Mouse (Mus musculus) megakaryocyte, adult 5-6 weeks (primary cell): ENCODE results near the gene Lmf1. TPM values are rescaled to one million over a fixed set of nuclear protein-coding genes. Genes with fewer than 3 reads are reported as not detected.

Source experiments
- ATAC-seq: 2 replicates; pipeline ENCODE4 v1.8.0; 2016; ENCODE audit warnings: mild to moderate bottlenecking, inconsistent platforms; ENCODE audit not compliant: poor library complexity, severe bottlenecking
- total RNA-seq, 2 experiments: library from RNA; stranded (forward) in 1 of 2; stranded (reverse) in 1 of 2; fragments of 153-499, 151-499 nt in 1 of 2; fragments of 221-1000, 200-1000 nt in 1 of 2; gene quantifications; 2 replicates each; pipeline versions ENCODE4 v1.2.3 to v1.2.4; 2015 to 2017

The Lmf1 gene
- total RNA-seq, 2 experiments from 2014 or later = 16.7 to 38.4 TPM

- ATAC-seq = no peak
Observed at GRCm38 (mm10) chr17:25688922-25689321, 110.0 kb downstream of the Lmf1 start.

GRCm38 (mm10) chr17:25696263-25696662 is 117.4 kb downstream of the Lmf1 start:
- no peak for ATAC-seq

GRCm38 (mm10) chr17:25698446-25698845 is 119.6 kb downstream of the Lmf1 start:
- no peak for ATAC-seq

- ATAC-seq = no peak
Observed at GRCm38 (mm10) chr17:25700863-25701496, 122.1 kb downstream of the Lmf1 start.

- ATAC-seq = no peak
Observed at GRCm38 (mm10) chr17:25709994-25710393, 131.1 kb downstream of the Lmf1 start.

- ATAC-seq = no peak
Observed at GRCm38 (mm10) chr17:25711136-25711535, 132.3 kb downstream of the Lmf1 start.

Other genes with a start within 250 kb of the Lmf1 start
- not detected in 2 replicates for gene Tpsab1, start 233.5 kb upstream of the Lmf1 start, total RNA-seq (2015)
- gene Tpsab1, start 233.5 kb upstream of the Lmf1 start, total RNA-seq (2017) = not detected in 2 replicates
- gene Tpsb2, start 212.8 kb upstream of the Lmf1 start, total RNA-seq (2015) = not detected in 2 replicates
- gene Tpsb2, start 212.8 kb upstream of the Lmf1 start, total RNA-seq (2017) = not detected in 2 replicates
- not detected in 2 replicates for gene Tpsg1, start 209.8 kb upstream of the Lmf1 start, total RNA-seq (2015)
- not detected in 2 replicates for gene Tpsg1, start 209.8 kb upstream of the Lmf1 start, total RNA-seq (2017)
- gene Cacna1h, start 145.3 kb upstream of the Lmf1 start, total RNA-seq (2015) = 0.05 TPM in 1 of 2 replicates, not detected in the other
- not detected in 2 replicates for gene Cacna1h, start 145.3 kb upstream of the Lmf1 start, total RNA-seq (2017)
- gene Tekt4, start 124.5 kb upstream of the Lmf1 start, total RNA-seq (2015) = not detected in 2 replicates
- gene Tekt4, start 124.5 kb upstream of the Lmf1 start, total RNA-seq (2017) = not detected in 2 replicates
- gene Sstr5, start 81.8 kb upstream of the Lmf1 start, total RNA-seq (2015) = not detected in 2 replicates
- gene Sstr5, start 81.8 kb upstream of the Lmf1 start, total RNA-seq (2017) = not detected in 2 replicates
- not detected in 2 replicates for gene Sox8, start 8.4 kb upstream of the Lmf1 start, total RNA-seq (2015)
- not detected in 2 replicates for gene Sox8, start 8.4 kb upstream of the Lmf1 start, total RNA-seq (2017)
- not detected in 2 replicates for gene Gng13, start 138.1 kb downstream of the Lmf1 start, total RNA-seq (2015)
- not detected in 2 replicates for gene Gng13, start 138.1 kb downstream of the Lmf1 start, total RNA-seq (2017)
- gene Chtf18, start 148.3 kb downstream of the Lmf1 start, total RNA-seq (2015) = 11.2 and 17.1 TPM in 2 replicates
- 19.9 and 21.8 TPM in 2 replicates for gene Chtf18, start 148.3 kb downstream of the Lmf1 start, total RNA-seq (2017)
- gene Rpusd1, start 148.6 kb downstream of the Lmf1 start, total RNA-seq (2015) = 6.0 and 7.0 TPM in 2 replicates
- 3.9 TPM in 2 replicates for gene Rpusd1, start 148.6 kb downstream of the Lmf1 start, total RNA-seq (2017)
- gene Mslnl, start 157.0 kb downstream of the Lmf1 start, total RNA-seq (2015) = 0.16 TPM in 1 of 2 replicates, not detected in the other
- not detected in 2 replicates for gene Mslnl, start 157.0 kb downstream of the Lmf1 start, total RNA-seq (2017)
- gene Msln, start 175.3 kb downstream of the Lmf1 start, total RNA-seq (2015) = not detected in 2 replicates
- gene Msln, start 175.3 kb downstream of the Lmf1 start, total RNA-seq (2017) = not detected in 2 replicates
- 11.6 and 14.5 TPM in 2 replicates for gene Narfl, start 194.7 kb downstream of the Lmf1 start, total RNA-seq (2015)
- 12.8 and 28.3 TPM in 2 replicates for gene Narfl, start 194.7 kb downstream of the Lmf1 start, total RNA-seq (2017)
- gene Haghl, start 206.6 kb downstream of the Lmf1 start, total RNA-seq (2015) = 10.3 and 10.5 TPM in 2 replicates
- gene Haghl, start 206.6 kb downstream of the Lmf1 start, total RNA-seq (2017) = 10.7 and 15.9 TPM in 2 replicates
- gene Ccdc78, start 207.5 kb downstream of the Lmf1 start, total RNA-seq (2015) = not detected in 2 replicates
- gene Ccdc78, start 207.5 kb downstream of the Lmf1 start, total RNA-seq (2017) = 0.16 TPM in 1 of 2 replicates, not detected in the other
- gene Fam173a, start 213.8 kb downstream of the Lmf1 start, total RNA-seq (2015) = 69.7 and 85.6 TPM in 2 replicates
- 17.7 and 36.5 TPM in 2 replicates for gene Fam173a, start 213.8 kb downstream of the Lmf1 start, total RNA-seq (2017)
- 0.69 and 7.2 TPM in 2 replicates for gene AC134908.4, start 216.6 kb downstream of the Lmf1 start, total RNA-seq (2015)
- gene AC134908.4, start 216.6 kb downstream of the Lmf1 start, total RNA-seq (2017) = not detected in 2 replicates
- gene Metrn, start 218.1 kb downstream of the Lmf1 start, total RNA-seq (2015) = 2.6 and 3.2 TPM in 2 replicates
- gene Metrn, start 218.1 kb downstream of the Lmf1 start, total RNA-seq (2017) = 8.3 and 11.2 TPM in 2 replicates
- not detected in 2 replicates for gene Fbxl16, start 230.0 kb downstream of the Lmf1 start, total RNA-seq (2015)
- not detected in 2 replicates for gene Fbxl16, start 230.0 kb downstream of the Lmf1 start, total RNA-seq (2017)
- gene Wdr24, start 244.5 kb downstream of the Lmf1 start, total RNA-seq (2015) = 4.6 and 6.9 TPM in 2 replicates
- gene Wdr24, start 244.5 kb downstream of the Lmf1 start, total RNA-seq (2017) = 12.3 and 15.1 TPM in 2 replicates
- 6.0 and 7.7 TPM in 2 replicates for gene Jmjd8, start 249.8 kb downstream of the Lmf1 start, total RNA-seq (2015)
- 10.6 and 14.4 TPM in 2 replicates for gene Jmjd8, start 249.8 kb downstream of the Lmf1 start, total RNA-seq (2017)